Mouse (Mus musculus) small intestine, adult 2 months (tissue): ENCODE measurements around the gene Fam71b.

Source experiments
- CTCF ChIP-seq: fragments of 200-500 bp; IDR thresholded peaks from 2 replicates; pipeline ENCODE4 v1.5.1; 2012; ENCODE audit warnings: low read depth, mild to moderate bottlenecking, control low read depth, inconsistent platforms, low read length, moderate library complexity, mixed read lengths; ENCODE audit not compliant: insufficient replicate concordance, insufficient read length; ENCODE audit errors: extremely low read depth
- POLR2A ChIP-seq: fragments of 200-500 bp; IDR thresholded peaks from 2 replicates; pipeline ENCODE4 v1.6.1; 2012; ENCODE audit warnings: low read depth, mild to moderate bottlenecking, control low read depth, inconsistent platforms, low read length, moderate library complexity

GRCm38 (mm10) chr11:46431129-46431528 is 34.8 kb downstream of the Fam71b start:
- peak; percentile 67; the same call in 1 of the 2 replicates for TF ChIP-seq CTCF
- no peak for TF ChIP-seq POLR2A
